Mouse (Mus musculus) hindbrain, embryonic 16.5 days (tissue): ENCODE measurements around the gene Sirt5. TPM values are rescaled to one million over a fixed set of nuclear protein-coding genes. Genes with fewer than 3 reads are reported as not detected.

ENCODE experiments used
- ATAC-seq: fragments of 200-750 bp; cut with Nextera tagmentation; 2 replicates; pipeline ENCODE4 v1.8.0; 2017; ENCODE audit warnings: moderate TSS enrichment, moderate library complexity
- H3K27ac ChIP-seq: fragments of 300-500 bp; sonication (generic); 2 replicates; pipeline ENCODE4 v1.5.1; 2014; ENCODE audit warnings: low read depth, mild to moderate bottlenecking, control low read depth, low read length, moderate library complexity
- H3K27me3 ChIP-seq: fragments of 300-500 bp; sonication (generic); replicated peaks from 2 replicates; pipeline ENCODE4 v1.6.1; 2014; ENCODE audit warnings: low read length; ENCODE audit not compliant: control insufficient read depth, insufficient read depth
- H3K36me3 ChIP-seq: fragments of 300-500 bp; sonication (generic); 2 replicates; pipeline ENCODE4 v1.6.1; 2014; ENCODE audit warnings: mild to moderate bottlenecking, low read length, moderate library complexity, mixed read lengths; ENCODE audit not compliant: control insufficient read depth, insufficient read depth
- H3K4me1 ChIP-seq: fragments of 300-500 bp; sonication (generic); 2 replicates; pipeline ENCODE4 v1.6.1; 2014; ENCODE audit warnings: low read depth, low read length; ENCODE audit not compliant: control insufficient read depth, insufficient read depth
- H3K4me2 ChIP-seq: fragments of 300-500 bp; sonication (generic); 2 replicates; pipeline ENCODE4 v1.6.1; 2014; ENCODE audit warnings: mild to moderate bottlenecking, low read length, control low read depth, moderate library complexity
- H3K4me3 ChIP-seq: fragments of 300-500 bp; sonication (generic); 2 replicates; pipeline ENCODE4 v1.5.1; 2014; ENCODE audit warnings: mild to moderate bottlenecking, low read length, control low read depth, moderate library complexity
- H3K9ac ChIP-seq: fragments of 300-500 bp; sonication (generic); 2 replicates; pipeline ENCODE4 v1.6.1; 2014; ENCODE audit warnings: low read depth, mild to moderate bottlenecking, control low read depth, low read length, moderate library complexity
- H3K9me3 ChIP-seq: fragments of 300-500 bp; sonication (generic); 2 replicates; pipeline ENCODE4 v1.6.1; 2014; ENCODE audit warnings: mild to moderate bottlenecking, low read length, moderate library complexity; ENCODE audit not compliant: control insufficient read depth
- WGBS: fragments of 180-500 bp; shearing (Covaris S2); extraction: QIAGEN DNeasy Blood & Tissue Kit; methylation state at CpG from one replicate; pipeline ENCODE4 v1.1.7; 2014; 5-methylcytosine and 5-hydroxymethylcytosine counted together
- polyA plus RNA-seq: library from polyadenylated mRNA; unstranded; fragments of >200 nt; fragmentation: Nextera tagmentation; extraction: Ambion mirVana; gene quantifications from 2 replicates; pipeline ENCODE4 v1.2.1, GENCODE M21; 2015

Sirt5 gene
- polyA plus RNA-seq, 1 experiment from 2014 or later: 33.8 TPM

DNA sequence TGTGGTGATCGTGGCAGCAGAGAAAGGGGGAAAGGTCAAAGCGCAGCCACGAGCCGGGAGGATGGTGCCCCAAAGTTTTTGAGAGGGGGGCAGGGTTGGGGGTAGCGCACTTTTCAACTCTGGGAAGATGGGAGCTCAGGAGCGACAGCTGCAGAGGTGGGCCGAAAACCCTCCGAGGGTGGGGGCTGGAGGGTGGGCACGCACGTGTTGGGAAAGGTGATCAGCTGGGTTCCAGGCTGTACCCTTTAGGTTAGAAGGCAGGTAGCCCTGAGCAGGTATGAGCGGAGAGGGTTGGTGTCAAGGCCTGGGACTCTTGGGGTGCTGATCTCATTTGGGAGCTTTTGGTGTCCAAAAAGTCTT is 509 bp downstream of the Sirt5 start:
- Histone ChIP-seq H3K4me1 (peaks cover 5% of the 10 kb centered on the region; the same call in 1 of the 2 replicates), H3K9me3 (no peaks in the 10 kb centered on the region), H3K27ac (peak overlapping the region; percentile 51; the same call in 1 of the 2 replicates), H3K4me2 (peak overlapping the region; percentile 88), H3K4me3 (peak overlapping the region; percentile 54), H3K27me3 (no peaks in the 10 kb centered on the region), H3K9ac (peak overlapping the region; percentile 74), H3K36me3 (0 out of 2 replicates have a peak, but pooled peaks cover 2% of the 10 kb centered on the region)
- ATAC-seq: peak; percentile 69
- 12% methylated on average over 11 of the region's 11 CpGs for WGBS

DNA sequence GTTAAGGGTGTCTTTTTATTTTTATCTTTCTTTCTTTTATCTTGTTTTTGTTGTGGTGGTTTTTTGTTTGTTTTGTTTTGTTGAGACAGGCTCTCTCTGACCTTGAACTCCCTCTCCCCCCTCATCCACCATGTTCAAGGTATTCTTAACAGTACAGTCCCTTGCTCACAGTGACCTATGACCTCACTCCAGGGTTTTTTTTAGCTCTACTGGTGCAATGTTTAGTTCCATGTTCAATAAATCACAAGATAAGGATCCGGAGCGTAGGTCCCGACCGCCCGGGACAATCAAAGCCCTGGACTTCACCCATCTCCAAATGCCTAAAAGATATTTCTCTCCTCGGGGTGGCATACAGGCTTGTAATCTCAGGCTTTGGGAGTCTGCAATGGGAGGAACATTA is 4.8 kb downstream of the Sirt5 start:
- peaks cover 5% of the 10 kb centered on the region; the same call in 1 of the 2 replicates for H3K4me1 ChIP-seq
- H3K36me3 ChIP-seq: peaks cover 20% of the 10 kb centered on the region
- no peak for ATAC-seq
- H3K9ac ChIP-seq: no peak overlapping the region
- no peak overlapping the region for H3K27ac ChIP-seq
- 94% methylated on average over 6 of the region's 6 CpGs for WGBS
- H3K4me2 ChIP-seq: no peak overlapping the region
- H3K4me3 ChIP-seq: no peak overlapping the region
- no peaks in the 10 kb centered on the region for H3K27me3 ChIP-seq
- H3K9me3 ChIP-seq: no peaks in the 10 kb centered on the region

GRCm38 (mm10) chr13:43372892-43373291 is 7.6 kb downstream of the Sirt5 start:
- H3K36me3 ChIP-seq: peaks cover 26% of the 10 kb centered on the region
- no peak for ATAC-seq
- no peaks in the 10 kb centered on the region for H3K27me3 ChIP-seq
- H3K4me3 ChIP-seq: no peak overlapping the region
- no peak overlapping the region for H3K9ac ChIP-seq
- no peak overlapping the region for H3K27ac ChIP-seq
- WGBS: 95% methylated on average over 1 of the region's 1 CpGs
- no peak overlapping the region for H3K4me2 ChIP-seq
- no peaks in the 10 kb centered on the region for H3K4me1 ChIP-seq
- H3K9me3 ChIP-seq: no peaks in the 10 kb centered on the region

DNA sequence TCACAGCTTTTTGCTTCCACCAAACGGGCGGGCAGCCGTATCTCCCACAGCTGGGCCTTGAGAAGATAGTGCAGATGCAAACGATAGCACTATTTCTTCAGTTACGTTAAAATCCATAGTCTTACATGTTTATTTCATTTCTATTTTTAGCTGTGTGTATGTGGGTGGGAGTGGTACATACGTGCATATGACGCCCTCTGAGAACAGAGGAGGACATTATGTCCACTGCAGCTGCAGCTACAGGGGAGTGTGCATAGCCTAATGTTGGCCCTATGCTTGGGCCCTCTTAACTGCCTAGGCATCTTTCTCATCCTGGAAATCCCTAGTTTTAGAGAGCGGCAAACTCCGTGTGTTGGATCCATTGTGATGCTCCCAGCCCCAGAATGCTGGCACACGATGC is 8.9 kb downstream of the Sirt5 start:
- no peak overlapping the region for H3K9ac ChIP-seq
- peaks cover 26% of the 10 kb centered on the region for H3K36me3 ChIP-seq
- no peaks in the 10 kb centered on the region for H3K9me3 ChIP-seq
- H3K27ac ChIP-seq: no peak overlapping the region
- H3K27me3 ChIP-seq: no peaks in the 10 kb centered on the region
- WGBS: 87% methylated on average over 10 of the region's 10 CpGs
- no peaks in the 10 kb centered on the region for H3K4me1 ChIP-seq
- H3K4me2 ChIP-seq: no peak overlapping the region
- no peak for ATAC-seq
- no peak overlapping the region for H3K4me3 ChIP-seq

DNA sequence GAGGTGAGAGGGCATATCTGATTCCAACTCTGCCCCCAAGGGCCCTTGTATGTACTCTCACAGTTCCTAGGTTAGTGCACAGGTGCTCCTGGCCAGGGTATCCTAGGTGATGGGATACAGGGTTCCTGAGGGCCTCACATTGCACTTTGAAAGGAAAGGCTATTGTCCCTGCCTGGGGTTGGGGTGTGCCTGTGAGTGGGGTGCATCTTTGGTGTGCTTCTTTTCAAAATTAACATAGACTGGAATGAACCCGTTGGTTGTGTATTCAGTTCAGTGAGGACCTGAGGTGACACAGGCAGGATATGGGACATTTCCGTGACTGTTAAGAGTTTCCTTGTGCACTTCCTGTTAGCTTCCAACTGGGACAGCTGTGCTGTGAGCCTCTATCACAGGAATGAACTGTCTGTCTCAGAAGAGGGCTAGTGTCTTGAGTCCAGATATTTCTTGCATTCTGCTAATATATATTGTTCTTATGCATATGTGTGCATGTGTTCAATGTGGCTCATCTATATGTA is 9.7 kb downstream of the Sirt5 start:
- H3K4me1 ChIP-seq: no peaks in the 10 kb centered on the region
- no peaks in the 10 kb centered on the region for H3K9me3 ChIP-seq
- 83% methylated on average over 2 of the region's 2 CpGs for WGBS
- peaks cover 26% of the 10 kb centered on the region for H3K36me3 ChIP-seq
- H3K27me3 ChIP-seq: no peaks in the 10 kb centered on the region
- H3K4me3 ChIP-seq: no peak overlapping the region
- no peak overlapping the region for H3K4me2 ChIP-seq
- no peak for ATAC-seq
- H3K9ac ChIP-seq: no peak overlapping the region
- H3K27ac ChIP-seq: no peak overlapping the region

DNA sequence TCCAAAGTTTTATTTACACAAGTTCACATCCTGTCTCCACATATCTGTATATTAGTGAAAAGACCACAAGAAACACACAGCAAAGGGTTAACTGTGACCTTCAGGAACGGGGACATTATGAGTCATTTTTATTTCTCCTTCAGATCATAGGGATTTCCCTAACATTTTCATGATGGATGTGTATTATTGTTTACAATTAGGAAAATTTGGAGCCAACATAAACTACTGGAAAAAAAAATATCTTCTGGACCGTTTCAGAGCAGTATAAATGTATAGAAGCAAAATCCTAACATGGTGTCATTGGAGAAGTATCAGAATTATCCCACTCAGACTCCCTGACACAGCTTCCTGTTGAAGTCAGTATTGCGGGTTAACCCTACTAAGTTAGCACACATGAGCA is 14.7 kb downstream of the Sirt5 start:
- Histone ChIP-seq H3K4me3 (no peak overlapping the region), H3K4me2 (no peak overlapping the region), H3K9ac (no peak overlapping the region), H3K4me1 (no peaks in the 10 kb centered on the region), H3K27ac (no peak overlapping the region), H3K27me3 (no peaks in the 10 kb centered on the region), H3K9me3 (no peaks in the 10 kb centered on the region), H3K36me3 (peaks cover 6% of the 10 kb centered on the region)
- ATAC-seq: no peak
- WGBS: 87% methylated on average over 3 of the region's 3 CpGs

- Histone ChIP-seq H3K4me3 (no peak overlapping the region), H3K27me3 (no peaks in the 10 kb centered on the region), H3K4me2 (no peak overlapping the region), H3K27ac (no peak overlapping the region), H3K4me1 (no peaks in the 10 kb centered on the region), H3K9me3 (no peaks in the 10 kb centered on the region), H3K9ac (no peak overlapping the region), H3K36me3 (peaks cover 7% of the 10 kb centered on the region; the same call in 1 of the 2 replicates)
- ATAC-seq: no peak
- WGBS: 96% methylated on average over 10 of the region's 10 CpGs
Observed at GRCm38 (mm10) chr13:43385321-43385720, 20.0 kb downstream of the Sirt5 start.

GRCm38 (mm10) chr13:43397700-43398296 is 32.5 kb downstream of the Sirt5 start:
- no peak; the same call in 1 of the 2 replicates for ATAC-seq

DNA sequence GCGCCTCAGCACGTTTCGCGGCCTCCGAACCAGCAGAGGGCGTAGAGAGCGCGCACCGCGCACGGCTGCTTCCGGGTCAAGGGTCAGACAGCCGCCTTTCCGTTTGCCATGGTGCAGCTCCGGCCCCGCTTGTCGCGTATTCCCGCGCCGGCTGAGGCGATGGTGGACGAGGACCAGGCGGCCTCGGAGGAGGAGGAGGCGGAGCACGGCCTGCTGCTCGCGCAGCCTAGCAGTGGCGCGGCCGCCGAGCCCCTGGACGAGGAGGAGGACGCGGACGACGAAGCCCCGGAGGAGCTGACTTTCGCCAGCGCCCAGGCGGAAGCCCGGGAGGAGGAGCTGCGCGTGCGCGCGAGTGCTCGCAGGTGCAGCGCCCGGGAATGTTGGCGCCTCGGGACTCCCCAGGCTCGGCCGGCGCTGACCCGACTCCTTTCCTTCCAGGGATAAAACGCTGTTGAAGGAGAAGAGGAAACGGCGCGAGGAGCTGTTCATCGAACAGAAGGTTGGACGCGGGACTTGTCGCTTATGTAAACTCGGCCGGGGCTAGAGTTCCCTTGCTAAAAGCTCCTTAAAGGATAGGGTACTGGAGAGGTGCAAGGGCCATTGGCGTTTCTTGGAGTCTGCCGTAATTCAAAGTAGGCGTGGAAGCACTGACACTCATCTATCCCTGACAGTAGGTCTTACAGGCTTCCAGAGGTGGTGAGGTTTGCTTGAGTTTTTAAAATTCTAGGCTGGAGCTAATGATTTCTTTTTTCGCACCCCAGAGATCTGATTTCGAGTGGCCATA is 33.2 kb downstream of the Sirt5 start, which contains the start of gene Nol7:
Nol7 (plus strand) TSS at position 94 of the 784 bp plus-strand sequence.
- Histone ChIP-seq H3K36me3 (peaks cover 11% of the 10 kb centered on the region), H3K27ac (peak within 1 kb of the TSS; percentile 98), H3K4me2 (peak within 1 kb of the TSS; percentile 86), H3K4me1 (peaks cover 8% of the 10 kb centered on the region), H3K9me3 (no peaks in the 10 kb centered on the region), H3K4me3 (peak within 1 kb of the TSS; percentile 84), H3K27me3 (no peaks in the 10 kb centered on the region), H3K9ac (peak within 1 kb of the TSS; percentile 98)
- WGBS: 1% methylated on average over 70 of the region's 72 CpGs
- ATAC-seq: peak; percentile 95

More at GRCm38 (mm10) chr13:43397700-43398296, 32.5 kb downstream of the Sirt5 start:
- peaks cover 8% of the 10 kb centered on the region for H3K4me1 ChIP-seq
- WGBS: 52% methylated on average over 13 of the region's 17 CpGs
- H3K4me2 ChIP-seq: peak overlapping the region; percentile 43
- H3K36me3 ChIP-seq: peaks cover 11% of the 10 kb centered on the region
- H3K9me3 ChIP-seq: no peaks in the 10 kb centered on the region
- H3K27me3 ChIP-seq: no peaks in the 10 kb centered on the region
- no peak overlapping the region; the same call in 1 of the 2 replicates for H3K9ac ChIP-seq
- H3K4me3 ChIP-seq: peak overlapping the region; percentile 84
- H3K27ac ChIP-seq: no peak overlapping the region
